In the genomic region with DNA sequence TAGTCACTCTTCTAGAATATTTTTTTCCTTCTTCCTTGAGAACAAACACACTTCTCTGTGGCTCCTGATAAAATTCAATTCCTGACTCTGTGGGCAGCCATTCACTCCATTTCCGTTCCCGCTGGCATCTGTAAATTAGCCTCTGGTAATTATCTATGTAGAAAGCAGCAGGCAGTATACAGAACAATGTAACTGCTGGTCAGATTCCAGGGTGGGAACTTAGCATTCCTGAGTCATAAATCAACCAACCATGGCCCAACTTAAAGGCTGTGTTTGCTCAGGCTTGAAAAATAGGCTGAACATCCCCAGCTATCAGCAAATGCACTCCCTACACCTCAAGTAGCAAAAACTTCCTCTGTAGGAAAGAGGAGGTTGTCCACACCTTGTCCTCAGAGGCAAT, we compare ENCODE assay signal across 18 mouse cellular contexts.
DNase-seq lines count a peak whose midpoint lies in the region; ATAC-seq and TF ChIP-seq lines count a peak whose summit lies in the region.
"Had no signal": no experiment of that assay in that cellular context is flagged by ENCODE, and none has a peak within 500 bp of the region (broad histone marks: within the 10 kb centered on the region; RNA-seq: fewer than 3 reads in every experiment).

No protein-coding gene starts in this region.

- no peak overlapping the region for H3K4me3 ChIP-seq in kidney, embryonic 15.5 days (replicated peaks)
- no peak overlapping the region for H3K4me3 ChIP-seq in neural tube, embryonic 12.5 days
- H3K4me3 ChIP-seq: heart, embryonic 12.5 days had no signal

- CTCF ChIA-PET in Patski (lab: Charles Lee): interaction anchor here (1.3 kb wide), 1 partner anchor 10 kb away, joined by 3 read pairs; no protein-coding TSS in a partner anchor

- H3K4me1 ChIP-seq in kidney, embryonic 15.5 days: peaks cover 11% of the 10 kb centered on the region; the same call in 1 of the 2 replicates
- H3K4me1 ChIP-seq in neural tube, embryonic 12.5 days: peaks cover 10% of the 10 kb centered on the region
- H3K4me1 ChIP-seq: heart, embryonic 12.5 days had no signal

- H3K36me3 ChIP-seq in kidney, embryonic 15.5 days: no peaks in the 10 kb centered on the region
- no peaks in the 10 kb centered on the region for H3K36me3 ChIP-seq in neural tube, embryonic 12.5 days
- H3K36me3 ChIP-seq: G1E; heart, embryonic 12.5 days had no signal

- H3K27ac ChIP-seq in kidney, embryonic 15.5 days: peak overlapping the region; percentile 70
- no peak overlapping the region for H3K27ac ChIP-seq in neural tube, embryonic 12.5 days
- H3K27ac ChIP-seq: stomach, postnatal 0 days had no signal

- ATAC-seq in kidney, embryonic 15.5 days (replicated peaks; ENCODE audit: low FRiP score): peak; percentile 93
- ATAC-seq in Patski: peak; percentile 60
- peak; percentile 86 for ATAC-seq in neural tube, embryonic 12.5 days (ENCODE audit: low FRiP score, low read depth)
- ATAC-seq: intestine, embryonic 16.5 days; midbrain, embryonic 16.5 days had no signal

- POLR2A ChIA-PET in Patski (lab: Charles Lee): no interaction called here

- WGBS in kidney, embryonic 15.5 days: 4% methylated on average over 2 of the region's 2 CpGs
- 7% methylated on average over 2 of the region's 2 CpGs for WGBS in neural tube, embryonic 12.5 days

- no peak for DNase-seq in kidney, adult 9 months
- DNase-seq in Patski (ENCODE audit: low read depth, low spot score): peak; percentile 33
- DNase-seq in embryo, embryonic 10.5 days (ENCODE audit: low spot score): peak; percentile 49
- no peak for DNase-seq in layer of hippocampus, adult 11-12 months (ENCODE audit: low spot score)
- no peak for DNase-seq in layer of hippocampus, adult 8-10 months (ENCODE audit: low spot score in 2 of 2)
- no peak for DNase-seq in cerebellum, postnatal 4 days (ENCODE audit: low spot score in 2 of 2)
- DNase-seq: cerebellum, postnatal 25 days; layer of hippocampus, adult 9-11 months; liver; lung, adult 2 months; thymus, postnatal 14 days had no signal

- no peaks in the 10 kb centered on the region for H3K27me3 ChIP-seq in kidney, embryonic 15.5 days
- no peaks in the 10 kb centered on the region for H3K27me3 ChIP-seq in Patski
- no peaks in the 10 kb centered on the region for H3K27me3 ChIP-seq in neural tube, embryonic 12.5 days (replicated peaks)
- H3K27me3 ChIP-seq: heart, embryonic 12.5 days had no signal

- TF ChIP-seq CTCF in Patski (IDR thresholded peaks at IDR 0.05): no peak

- H3K4me2 ChIP-seq in kidney, embryonic 15.5 days: no peak overlapping the region; the same call in 1 of the 2 replicates
- H3K4me2 ChIP-seq in neural tube, embryonic 12.5 days (replicated peaks): no peak overlapping the region
- H3K4me2 ChIP-seq: heart, embryonic 12.5 days had no signal

- no peak overlapping the region for H3K9ac ChIP-seq in kidney, embryonic 15.5 days
- H3K9ac ChIP-seq in neural tube, embryonic 12.5 days: no peak overlapping the region
- H3K9ac ChIP-seq: heart, embryonic 12.5 days had no signal

- H3K9me3 ChIP-seq in kidney, embryonic 15.5 days (replicated peaks): no peaks in the 10 kb centered on the region
- H3K9me3 ChIP-seq in neural tube, embryonic 12.5 days: no peaks in the 10 kb centered on the region
- H3K9me3 ChIP-seq: G1E; heart, embryonic 12.5 days had no signal

- in situ Hi-C loops in Patski (cut with MboI; ENCODE audit: low pct_unique_long_range_greater_than_20kb): no loop called here

Comparison
In these comparisons a context has a peak if more than half of its experiments do, and no peak if none do; other contexts are left out.
1. DNase-seq: peak in Patski (single experiment) and embryo, embryonic 10.5 days (single experiment); none in kidney, adult 9 months (single experiment), layer of hippocampus, adult 11-12 months (single experiment), layer of hippocampus, adult 8-10 months (0 of 2) and cerebellum, postnatal 4 days (0 of 2).
2. Peak in every context shown above with its lines, with median percentiles within 50 percentile points of each other: ATAC-seq.